Mouse (Mus musculus) embryonic facial prominence, embryonic 11.5 days (tissue): ENCODE results near the gene Mmd2. TPM values are rescaled to one million over a fixed set of nuclear protein-coding genes. Genes with fewer than 3 reads are reported as not detected.

ENCODE experiments used
- ATAC-seq: fragments of 200-750 bp; cut with Nextera tagmentation; replicated peaks from 2 replicates; pipeline ENCODE4 v1.8.0; 2017; ENCODE audit warnings: low read depth; ENCODE audit not compliant: insufficient number of reproducible peaks, low FRiP score, low TSS enrichment
- DNase-seq: peaks from one replicate; pipeline ENCODE4 v3.0.0-alpha.2; 2015; ENCODE audit warnings: low spot score
- H3K27ac ChIP-seq: fragments of 300-500 bp; sonication (generic); replicated peaks from 2 replicates; pipeline ENCODE4 v1.5.1; 2014; ENCODE audit warnings: mild to moderate bottlenecking, low read depth, low read length, control low read depth
- H3K27me3 ChIP-seq: fragments of 300-500 bp; sonication (generic); 2 replicates; pipeline ENCODE4 v1.6.1; 2014; ENCODE audit warnings: mild to moderate bottlenecking, low read length, moderate library complexity, mixed read lengths; ENCODE audit not compliant: control insufficient read depth, insufficient read depth
- H3K36me3 ChIP-seq: fragments of 300-500 bp; sonication (generic); replicated peaks from 2 replicates; pipeline ENCODE4 v1.6.1; 2014; ENCODE audit warnings: low read depth, mild to moderate bottlenecking, low read length, moderate library complexity, mixed read lengths; ENCODE audit not compliant: control insufficient read depth, insufficient read depth
- H3K4me1 ChIP-seq: fragments of 300-500 bp; sonication (generic); 2 replicates; pipeline ENCODE4 v1.6.1; 2014; ENCODE audit warnings: low read length, mixed read lengths; ENCODE audit not compliant: control insufficient read depth, insufficient read depth
- H3K4me2 ChIP-seq: fragments of 300-500 bp; sonication (generic); 2 replicates; pipeline ENCODE4 v1.6.1; 2014; ENCODE audit warnings: low read depth, mild to moderate bottlenecking, control low read depth, low read length, moderate library complexity
- H3K4me3 ChIP-seq: fragments of 300-500 bp; sonication (generic); 2 replicates; pipeline ENCODE4 v1.5.1; 2014; ENCODE audit warnings: low read depth, low read length, control low read depth
- H3K9ac ChIP-seq: fragments of 300-500 bp; sonication (generic); replicated peaks from 2 replicates; pipeline ENCODE4 v1.6.1; 2014; ENCODE audit warnings: mild to moderate bottlenecking, control low read depth, low read length
- H3K9me3 ChIP-seq: fragments of 300-500 bp; sonication (generic); replicated peaks from 2 replicates; pipeline ENCODE4 v1.6.1; 2016; ENCODE audit warnings: mild to moderate bottlenecking, low read length, inconsistent platforms, mixed read lengths; ENCODE audit not compliant: control insufficient read depth
- WGBS: fragments of 180-500 bp; shearing (Covaris S2); extraction: QIAGEN DNeasy Blood & Tissue Kit; methylation state at CpG from one replicate; pipeline ENCODE4 v1.1.7; 2014; 5-methylcytosine and 5-hydroxymethylcytosine counted together
- polyA plus RNA-seq: library from polyadenylated mRNA; unstranded; fragments of >200 nt; fragmentation: Nextera tagmentation; extraction: Ambion mirVana; gene quantifications from 2 replicates; pipeline ENCODE4 v1.2.1, GENCODE M21; 2014

Mmd2 gene
- polyA plus RNA-seq, 1 experiment from 2014 or later = 3.9 TPM

- DNase-seq (no peak), ATAC-seq (no peak)
- H3K27ac ChIP-seq = no peak overlapping the region
- H3K9ac ChIP-seq = no peak overlapping the region
- no peak overlapping the region for H3K4me2 ChIP-seq
- H3K4me1 ChIP-seq = no peaks in the 10 kb centered on the region
- no peaks in the 10 kb centered on the region for H3K9me3 ChIP-seq
- H3K36me3 ChIP-seq = no peaks in the 10 kb centered on the region
- H3K4me3 ChIP-seq = no peak overlapping the region
- no peaks in the 10 kb centered on the region for H3K27me3 ChIP-seq
- 82% methylated on average over 7 of the region's 7 CpGs for WGBS
Measured at GRCm38 (mm10) chr5:142576832-142577231, 31.8 kb downstream of the Mmd2 start.

GRCm38 (mm10) chr5:142574323-142575057 lies 34.1 kb downstream of the Mmd2 start:
- H3K27me3 ChIP-seq = no peaks in the 10 kb centered on the region
- ATAC-seq = no peak
- WGBS = 84% methylated on average over 8 of the region's 8 CpGs
- H3K4me3 ChIP-seq = no peak overlapping the region
- H3K4me2 ChIP-seq = no peak overlapping the region
- H3K27ac ChIP-seq = no peak overlapping the region
- no peaks in the 10 kb centered on the region for H3K36me3 ChIP-seq
- H3K4me1 ChIP-seq = no peaks in the 10 kb centered on the region
- H3K9me3 ChIP-seq = no peaks in the 10 kb centered on the region
- no peak for DNase-seq
- no peak overlapping the region for H3K9ac ChIP-seq

GRCm38 (mm10) chr5:142564606-142565005 lies 44.0 kb downstream of the Mmd2 start:
- 85% methylated on average over 1 of the region's 1 CpGs for WGBS
- Histone ChIP-seq H3K4me1 (no peaks in the 10 kb centered on the region), H3K27ac (no peak overlapping the region), H3K4me2 (no peak overlapping the region), H3K27me3 (no peaks in the 10 kb centered on the region), H3K9ac (no peak overlapping the region), H3K4me3 (no peak overlapping the region), H3K9me3 (no peaks in the 10 kb centered on the region), H3K36me3 (no peaks in the 10 kb centered on the region)
- no peak for DNase-seq
- no peak for ATAC-seq

GRCm38 (mm10) chr5:142560261-142560660 lies 48.3 kb downstream of the Mmd2 start:
- Histone ChIP-seq H3K4me3 (no peak overlapping the region), H3K4me2 (no peak overlapping the region), H3K9me3 (no peaks in the 10 kb centered on the region), H3K9ac (no peak overlapping the region), H3K27me3 (no peaks in the 10 kb centered on the region), H3K36me3 (no peaks in the 10 kb centered on the region), H3K4me1 (no peaks in the 10 kb centered on the region), H3K27ac (no peak overlapping the region)
- ATAC-seq (no peak), DNase-seq (no peak)
- WGBS = 61% methylated on average over 7 of the region's 7 CpGs

- H3K36me3 ChIP-seq = no peaks in the 10 kb centered on the region
- H3K9ac ChIP-seq = no peak overlapping the region
- ATAC-seq = peak; percentile 70; the same call in 1 of the 2 replicates
- H3K27me3 ChIP-seq = no peaks in the 10 kb centered on the region
- H3K4me1 ChIP-seq = no peaks in the 10 kb centered on the region
- 39% methylated on average over 12 of the region's 21 CpGs for WGBS
- H3K4me2 ChIP-seq = no peak overlapping the region
- DNase-seq = peak; percentile 82
- no peaks in the 10 kb centered on the region for H3K9me3 ChIP-seq
- no peak overlapping the region for H3K27ac ChIP-seq
- no peak overlapping the region for H3K4me3 ChIP-seq
Measured at GRCm38 (mm10) chr5:142557397-142558067, 51.1 kb downstream of the Mmd2 start.

- DNase-seq = no peak
- H3K27me3 ChIP-seq = no peaks in the 10 kb centered on the region
- H3K36me3 ChIP-seq = no peaks in the 10 kb centered on the region
- H3K27ac ChIP-seq = no peak overlapping the region
- no peak for ATAC-seq
- no peaks in the 10 kb centered on the region for H3K4me1 ChIP-seq
- H3K4me3 ChIP-seq = no peak overlapping the region
- WGBS = 93% methylated on average over 4 of the region's 4 CpGs
- no peaks in the 10 kb centered on the region for H3K9me3 ChIP-seq
- no peak overlapping the region for H3K4me2 ChIP-seq
- no peak overlapping the region for H3K9ac ChIP-seq
Measured at GRCm38 (mm10) chr5:142556721-142557120, 51.9 kb downstream of the Mmd2 start.

- H3K27ac ChIP-seq = no peak overlapping the region
- H3K4me1 ChIP-seq = no peaks in the 10 kb centered on the region
- H3K4me3 ChIP-seq = no peak overlapping the region
- H3K27me3 ChIP-seq = no peaks in the 10 kb centered on the region
- WGBS = 85% methylated on average over 5 of the region's 5 CpGs
- DNase-seq (no peak), ATAC-seq (no peak)
- H3K9ac ChIP-seq = no peak overlapping the region
- no peaks in the 10 kb centered on the region for H3K9me3 ChIP-seq
- no peaks in the 10 kb centered on the region for H3K36me3 ChIP-seq
- H3K4me2 ChIP-seq = no peak overlapping the region
Measured at GRCm38 (mm10) chr5:142555866-142556265, 52.7 kb downstream of the Mmd2 start.
